Mouse (Mus musculus) kidney, postnatal 0 days (tissue): Measurements from ENCODE around the gene Zfp385a. TPM values are rescaled to one million over a fixed set of nuclear protein-coding genes. Genes with fewer than 3 reads are reported as not detected.

Experiments
- ATAC-seq: fragments of 200-750 bp; cut with Nextera tagmentation; replicated peaks from 2 replicates; pipeline ENCODE4 v1.8.0; 2017; ENCODE audit warnings: low read depth, moderate number of reproducible peaks, moderate TSS enrichment, moderate library complexity; ENCODE audit not compliant: low FRiP score
- DNase-seq: peaks from one replicate; pipeline ENCODE4 v3.0.0-alpha.2; 2016; ENCODE audit warnings: low spot score
- H3K27ac ChIP-seq: fragments of 300-500 bp; sonication (generic); 2 replicates; pipeline ENCODE4 v1.5.1; 2014; ENCODE audit warnings: mild to moderate bottlenecking
- H3K27me3 ChIP-seq: fragments of 300-500 bp; sonication (generic); 2 replicates; pipeline ENCODE4 v1.6.1; 2014; ENCODE audit warnings: low read length, mixed read lengths; ENCODE audit not compliant: insufficient read depth
- H3K36me3 ChIP-seq: fragments of 300-500 bp; sonication (generic); 2 replicates; pipeline ENCODE4 v1.6.1; 2014; ENCODE audit warnings: low read length, mixed read lengths; ENCODE audit not compliant: insufficient read depth
- H3K4me1 ChIP-seq: fragments of 300-500 bp; sonication (generic); replicated peaks from 2 replicates; pipeline ENCODE4 v1.6.1; 2014; ENCODE audit warnings: antibody characterized with exemption, low read length, mixed read lengths; ENCODE audit not compliant: insufficient read depth
- H3K4me2 ChIP-seq: fragments of 300-500 bp; sonication (generic); 2 replicates; pipeline ENCODE4 v1.6.1; 2014; ENCODE audit warnings: mild to moderate bottlenecking, low read length, moderate library complexity, mixed read lengths
- H3K4me3 ChIP-seq: fragments of 300-500 bp; sonication (generic); replicated peaks from 2 replicates; pipeline ENCODE4 v1.5.1; 2014; ENCODE audit warnings: low read depth, low read length
- H3K9ac ChIP-seq: fragments of 300-500 bp; sonication (generic); 2 replicates; pipeline ENCODE4 v1.6.1; 2014; ENCODE audit warnings: low read depth, low read length
- H3K9me3 ChIP-seq: fragments of 300-500 bp; sonication (generic); replicated peaks from 2 replicates; pipeline ENCODE4 v1.6.1; 2016; ENCODE audit warnings: low read length, inconsistent platforms, mixed read lengths
- CTCF ChIP-seq: IDR thresholded peaks from 2 replicates; pipeline ENCODE4 v1.5.1; 2016; ENCODE audit warnings: antibody characterized with exemption, low read depth, mild to moderate bottlenecking, moderate library complexity
- WGBS: fragments of 180-500 bp; shearing (Covaris S2); extraction: QIAGEN DNeasy Blood & Tissue Kit; methylation state at CpG from one replicate; pipeline ENCODE4 v1.1.7; 2014; 5-methylcytosine and 5-hydroxymethylcytosine counted together
- polyA plus RNA-seq: library from polyadenylated mRNA; unstranded; fragments of >200 nt; fragmentation: Nextera tagmentation; extraction: Ambion mirVana; gene quantifications from 2 replicates; pipeline ENCODE4 v1.2.1, GENCODE M21; 2015

The Zfp385a gene
- polyA plus RNA-seq, 1 experiment from 2014 or later = 11.8 TPM

- Histone ChIP-seq H3K36me3 (peaks cover 26% of the 10 kb centered on the region), H3K4me2 (no peak overlapping the region), H3K4me3 (no peak overlapping the region), H3K27ac (no peak overlapping the region), H3K4me1 (no peaks in the 10 kb centered on the region), H3K27me3 (no peaks in the 10 kb centered on the region), H3K9ac (no peak overlapping the region), H3K9me3 (no peaks in the 10 kb centered on the region)
- DNase-seq (peak; percentile 44), ATAC-seq (peak; percentile 49)
- 27% methylated on average over 4 of the region's 4 CpGs for whole genome bisulfite sequencing
- TF ChIP-seq CTCF = peak; percentile 12; the same call in 1 of the 2 replicates
These were observed 18.6 kb upstream of the Zfp385a start for GRCm38 (mm10) chr15:103358278-103359121.

GRCm38 (mm10) chr15:103357817-103358216 is 17.9 kb upstream of the Zfp385a start:
- H3K27ac ChIP-seq = no peak overlapping the region
- WGBS = 77% methylated on average over 4 of the region's 4 CpGs

GRCm38 (mm10) chr15:103356130-103356529 is 16.2 kb upstream of the Zfp385a start:
- DNase-seq = no peak
- H3K36me3 ChIP-seq = peaks cover 33% of the 10 kb centered on the region

More at GRCm38 (mm10) chr15:103357817-103358216, 17.9 kb upstream of the Zfp385a start:
- no peaks in the 10 kb centered on the region for H3K27me3 ChIP-seq
- no peak overlapping the region for H3K4me2 ChIP-seq
- no peaks in the 10 kb centered on the region for H3K9me3 ChIP-seq
- H3K36me3 ChIP-seq = peaks cover 26% of the 10 kb centered on the region
- no peak for DNase-seq
- no peak for TF ChIP-seq CTCF
- H3K4me3 ChIP-seq = no peak overlapping the region
- H3K9ac ChIP-seq = no peak overlapping the region
- ATAC-seq = no peak
- H3K4me1 ChIP-seq = no peaks in the 10 kb centered on the region

GRCm38 (mm10) chr15:103355420-103355819 is 15.5 kb upstream of the Zfp385a start:
- DNase-seq = no peak
- H3K4me3 ChIP-seq = no peak overlapping the region
- WGBS = 63% methylated on average over 4 of the region's 4 CpGs
- ATAC-seq = no peak
- no peak overlapping the region for H3K9ac ChIP-seq
- H3K27me3 ChIP-seq = no peaks in the 10 kb centered on the region
- no peak overlapping the region for H3K27ac ChIP-seq
- H3K9me3 ChIP-seq = no peaks in the 10 kb centered on the region
- H3K36me3 ChIP-seq = peaks cover 40% of the 10 kb centered on the region
- H3K4me2 ChIP-seq = no peak overlapping the region
- H3K4me1 ChIP-seq = no peaks in the 10 kb centered on the region
- no peak for TF ChIP-seq CTCF

More at GRCm38 (mm10) chr15:103356130-103356529, 16.2 kb upstream of the Zfp385a start:
- Histone ChIP-seq H3K27ac (no peak overlapping the region), H3K9ac (0 out of 2 replicates have a peak overlapping the region, but pooled peaks have one; percentile 1), H3K4me2 (no peak overlapping the region), H3K9me3 (no peaks in the 10 kb centered on the region), H3K27me3 (no peaks in the 10 kb centered on the region), H3K4me1 (no peaks in the 10 kb centered on the region), H3K4me3 (no peak overlapping the region)
- no peak for TF ChIP-seq CTCF
- 60% methylated on average over 4 of the region's 4 CpGs for WGBS
- no peak for ATAC-seq

- no peaks in the 10 kb centered on the region for H3K9me3 ChIP-seq
- H3K4me1 ChIP-seq = no peaks in the 10 kb centered on the region
- H3K36me3 ChIP-seq = peaks cover 47% of the 10 kb centered on the region
- TF ChIP-seq CTCF = no peak
- no peak overlapping the region for H3K4me3 ChIP-seq
- H3K27ac ChIP-seq = no peak overlapping the region
- WGBS = 85% methylated on average over 2 of the region's 2 CpGs
- DNase-seq (no peak), ATAC-seq (no peak)
- no peak overlapping the region for H3K9ac ChIP-seq
- H3K27me3 ChIP-seq = no peaks in the 10 kb centered on the region
- no peak overlapping the region for H3K4me2 ChIP-seq
These were observed 14.8 kb upstream of the Zfp385a start for GRCm38 (mm10) chr15:103354690-103355089.

- Histone ChIP-seq H3K4me1 (no peaks in the 10 kb centered on the region), H3K9ac (no peak overlapping the region), H3K27ac (no peak overlapping the region), H3K9me3 (no peaks in the 10 kb centered on the region), H3K4me3 (no peak overlapping the region), H3K36me3 (peaks cover 55% of the 10 kb centered on the region), H3K27me3 (no peaks in the 10 kb centered on the region), H3K4me2 (no peak overlapping the region)
- ATAC-seq (no peak), DNase-seq (no peak)
- TF ChIP-seq CTCF = no peak
- WGBS = 87% methylated on average over 11 of the region's 11 CpGs
These were observed 13.8 kb upstream of the Zfp385a start for GRCm38 (mm10) chr15:103353511-103354256.
